Mouse (Mus musculus) urinary bladder, postnatal 25 days (tissue): ENCODE measurements around the gene Kit.

ENCODE experiments used
- DNase-seq: peaks from one replicate; pipeline ENCODE4 v3.0.0; 2022; ENCODE audit warnings: low spot score

Kit gene

GRCm38 (mm10) chr5:75590961-75591360 is 16.2 kb downstream of the Kit start:
- DNase-seq = no peak

DNA sequence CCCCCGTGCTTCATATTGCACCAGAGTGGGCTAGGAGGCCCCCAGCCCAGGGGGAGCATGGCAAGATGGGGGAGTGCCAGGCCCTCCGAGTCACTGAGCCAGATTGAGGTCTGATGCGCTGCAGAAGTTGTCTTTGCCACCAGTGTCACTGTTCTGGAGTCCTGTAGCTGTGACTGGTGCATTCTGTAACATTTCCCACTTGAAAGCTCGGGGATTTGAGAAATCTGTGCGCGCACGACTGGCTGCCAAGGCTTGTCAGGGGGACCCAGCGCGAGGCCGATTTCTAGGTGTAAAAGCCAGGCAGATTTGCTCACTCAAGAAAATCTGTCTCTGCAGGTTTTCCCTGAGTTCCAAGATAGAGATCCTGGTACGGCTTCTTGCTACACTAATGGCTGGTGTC is 16.9 kb downstream of the Kit start:
- DNase-seq = no peak

GRCm38 (mm10) chr5:75595319-75595718 is 20.6 kb downstream of the Kit start:
- no peak for DNase-seq

DNA sequence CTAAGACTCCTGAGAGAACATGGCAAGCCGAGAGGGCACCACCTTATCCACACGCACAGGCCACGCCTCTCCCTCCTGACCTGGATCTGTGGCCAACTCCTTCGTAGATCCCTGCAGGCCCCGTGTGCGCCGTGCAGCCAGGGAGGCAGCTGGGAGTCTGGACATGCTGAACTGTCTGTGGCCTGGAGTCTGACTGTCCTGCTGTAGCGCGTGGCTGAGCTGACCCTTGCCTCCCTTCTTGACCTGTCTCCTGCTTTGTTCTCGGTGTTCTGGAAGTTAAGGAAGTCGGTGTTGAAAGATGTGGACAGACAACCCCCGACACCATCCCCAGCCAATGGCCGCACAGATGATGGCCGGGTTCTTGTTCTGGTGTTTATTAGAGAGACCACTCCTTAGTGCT is 21.5 kb downstream of the Kit start:
- no peak for DNase-seq

- DNase-seq = no peak
Measured at GRCm38 (mm10) chr5:75597316-75597715, 22.6 kb downstream of the Kit start.

- no peak for DNase-seq
Measured at GRCm38 (mm10) chr5:75598491-75598890, 23.8 kb downstream of the Kit start.

GRCm38 (mm10) chr5:75599991-75600390 is 25.3 kb downstream of the Kit start:
- no peak for DNase-seq

- no peak for DNase-seq
Measured at GRCm38 (mm10) chr5:75604238-75604637, 29.5 kb downstream of the Kit start.

- no peak for DNase-seq
Measured at GRCm38 (mm10) chr5:75606898-75607297, 32.2 kb downstream of the Kit start.

DNA sequence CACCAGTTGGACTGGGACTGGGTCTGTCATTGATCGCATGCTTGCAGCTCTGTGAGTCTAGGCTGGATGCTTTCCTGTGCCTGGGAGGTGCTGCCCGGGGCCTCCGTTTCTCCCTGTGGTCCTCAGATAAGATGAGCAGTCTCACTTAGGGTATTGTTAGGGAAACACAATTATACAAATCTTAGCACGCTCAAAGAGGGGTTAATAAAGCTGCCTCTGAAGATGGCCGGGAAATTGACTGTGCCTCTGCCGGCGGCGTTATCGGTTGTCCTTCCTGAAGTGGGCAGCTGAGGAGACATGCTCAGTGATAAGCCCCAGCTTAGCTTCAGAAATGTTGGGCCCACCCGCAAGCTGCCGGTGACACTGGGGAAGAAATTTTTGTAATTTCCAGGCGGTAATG is 33.3 kb downstream of the Kit start:
- DNase-seq = no peak

GRCm38 (mm10) chr5:75612380-75612779 is 37.7 kb downstream of the Kit start:
- no peak for DNase-seq

DNA sequence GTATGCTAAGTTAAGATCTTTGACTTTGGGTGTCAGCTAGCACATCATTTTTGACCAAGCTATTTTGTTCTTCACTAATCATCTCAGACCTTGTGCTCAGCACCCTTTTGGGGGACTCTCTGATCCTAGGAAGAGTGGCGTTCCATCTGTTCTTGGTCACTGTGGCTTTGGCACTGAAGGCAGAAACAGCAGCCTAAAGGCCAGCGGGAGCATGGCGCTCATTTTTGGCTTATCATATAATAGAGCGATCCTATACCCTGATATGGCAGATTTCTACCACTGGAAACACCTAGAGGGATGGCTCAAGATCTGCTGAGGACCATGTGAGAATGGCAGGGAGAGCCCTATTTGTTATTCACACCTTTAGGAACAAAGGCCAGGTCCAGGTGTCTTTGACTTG is 38.2 kb downstream of the Kit start:
- DNase-seq = no peak

- DNase-seq = no peak
Measured at GRCm38 (mm10) chr5:75615000-75615571, 40.4 kb downstream of the Kit start.

DNA sequence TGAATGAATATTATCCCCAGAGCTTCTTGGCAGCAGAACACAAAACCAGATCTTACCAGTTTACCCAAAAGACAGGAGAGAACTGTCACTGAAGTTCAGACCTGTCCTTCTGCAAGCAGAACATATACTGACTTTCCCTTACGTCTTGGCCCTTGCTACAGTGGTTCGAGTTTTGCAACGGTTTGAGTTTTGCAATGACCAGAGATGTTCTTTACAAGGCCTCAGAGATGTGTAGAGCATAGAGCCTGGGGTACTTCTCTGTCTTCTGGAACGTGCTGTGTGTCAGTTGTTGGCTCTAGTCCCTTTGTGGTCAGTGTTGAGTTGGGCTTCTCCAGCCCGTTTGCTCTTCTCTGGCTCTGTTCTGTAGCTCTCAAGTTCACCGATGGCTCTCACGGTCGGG is 40.9 kb downstream of the Kit start:
- no peak for DNase-seq

GRCm38 (mm10) chr5:75622401-75622800 is 47.7 kb downstream of the Kit start:
- no peak for DNase-seq

GRCm38 (mm10) chr5:75623007-75623406 is 48.3 kb downstream of the Kit start:
- no peak for DNase-seq

DNA sequence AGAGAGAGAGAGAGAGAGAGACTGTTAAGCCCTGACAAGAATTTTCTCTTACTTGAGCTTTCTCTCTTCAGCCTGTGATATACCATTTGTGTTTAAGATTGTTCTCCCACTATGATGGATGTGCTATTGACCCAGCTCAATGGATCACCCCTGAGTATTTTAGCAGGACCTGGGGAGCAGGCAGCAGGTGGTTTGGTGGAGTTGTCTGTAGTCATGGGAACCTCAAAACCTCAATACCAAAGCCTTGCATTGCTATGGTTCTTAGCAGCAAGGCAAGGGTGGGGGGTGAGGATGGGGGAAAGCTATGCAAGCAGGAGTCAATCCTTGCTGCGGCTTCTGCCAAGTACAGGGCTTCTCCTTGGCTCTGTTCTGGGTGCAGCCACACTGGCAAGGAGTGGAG is 48.8 kb downstream of the Kit start:
- no peak for DNase-seq

- DNase-seq = no peak
Measured at GRCm38 (mm10) chr5:75623993-75624706, 49.4 kb downstream of the Kit start.

GRCm38 (mm10) chr5:75625059-75625458 is 50.3 kb downstream of the Kit start:
- no peak for DNase-seq

DNA sequence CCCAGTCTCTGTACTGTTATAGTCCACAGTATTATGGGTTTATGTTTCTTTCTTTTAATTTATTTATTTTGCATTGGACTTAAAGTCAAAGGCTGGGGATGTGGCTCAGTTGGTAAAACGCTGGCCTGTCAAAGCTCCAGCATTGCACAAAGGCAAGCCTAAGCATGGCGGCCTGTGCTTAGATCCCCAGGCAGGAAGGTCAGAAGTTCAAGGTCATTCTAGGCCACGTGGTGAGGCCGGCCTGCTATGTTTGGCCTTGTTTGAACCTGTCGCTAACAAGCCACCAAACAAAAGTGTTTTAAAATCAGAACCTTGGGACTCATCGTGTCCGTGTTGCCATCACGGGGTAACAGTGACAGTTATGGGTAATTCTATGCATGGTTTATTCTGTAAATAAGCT is 51.6 kb downstream of the Kit start:
- DNase-seq = no peak

- no peak for DNase-seq
Measured at GRCm38 (mm10) chr5:75626703-75627102, 52.0 kb downstream of the Kit start.

DNA sequence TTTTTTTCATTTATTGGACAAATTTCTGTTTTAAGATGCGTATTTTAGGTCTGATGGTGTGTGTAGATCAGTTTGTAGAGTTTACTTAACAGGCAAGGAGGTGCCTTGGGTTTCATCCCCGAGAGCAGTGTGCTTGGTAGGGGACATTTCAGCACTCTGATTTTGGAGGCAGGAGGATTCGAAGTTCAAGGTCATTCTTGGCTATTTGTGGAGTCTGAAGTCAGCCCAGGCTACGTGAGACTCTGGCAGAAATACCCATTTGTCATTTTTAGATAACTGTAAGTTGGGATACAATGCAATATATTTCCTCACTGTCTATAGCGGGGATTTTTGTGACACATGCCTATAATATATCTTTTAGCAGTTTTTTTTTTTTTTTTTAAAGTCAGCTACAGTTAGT is 57.5 kb downstream of the Kit start:
- DNase-seq = no peak

GRCm38 (mm10) chr5:75632846-75633640 is 58.3 kb downstream of the Kit start:
- DNase-seq = no peak
